Mouse (Mus musculus) heart, adult 2 months (tissue): ENCODE data around the gene Eif2b5. TPM values are rescaled to one million over a fixed set of nuclear protein-coding genes. Genes with fewer than 3 reads are reported as not detected.
"Not testable (repeated sequence)": the region's sequence is repeated elsewhere in the genome, so short reads cannot be mapped to it uniquely, and the experiment has no call there.

ENCODE experiments used
- DNase-seq, 2 experiments: peaks; one replicate each; pipeline ENCODE4 v3.0.0; 2021
- H3K27ac ChIP-seq: fragments of 200-600 bp; 2 replicates; pipeline ENCODE4 v1.8.1; 2022
- H3K27me3 ChIP-seq: fragments of 200-500 bp; 2 replicates; pipeline ENCODE4 v1.6.1; 2012; ENCODE audit warnings: mild to moderate bottlenecking, low read length, inconsistent platforms, mixed read lengths; ENCODE audit not compliant: control insufficient read depth, insufficient read depth
- H3K36me3 ChIP-seq: fragments of 200-500 bp; 2 replicates; pipeline ENCODE4 v1.6.1; 2012; ENCODE audit warnings: low read length, inconsistent platforms; ENCODE audit not compliant: control insufficient read depth, insufficient read depth
- H3K4me1 ChIP-seq: fragments of 200-500 bp; 2 replicates; pipeline ENCODE4 v1.6.1; 2011; ENCODE audit warnings: low read length; ENCODE audit not compliant: control insufficient read depth, insufficient read depth
- H3K4me3 ChIP-seq: fragments of 200-600 bp; 2 replicates; pipeline ENCODE4 v1.8.1; 2022
- H3K79me2 ChIP-seq: fragments of 200-500 bp; replicated peaks from 2 replicates; pipeline ENCODE4 v1.6.1; 2012; ENCODE audit warnings: mild to moderate bottlenecking, inconsistent platforms, low read length, moderate library complexity, mixed read lengths; ENCODE audit not compliant: control insufficient read depth, insufficient read depth
- H3K9ac ChIP-seq: fragments of 200-500 bp; 2 replicates; pipeline ENCODE4 v1.6.1; 2012; ENCODE audit warnings: low read depth, mild to moderate bottlenecking, control low read depth, inconsistent platforms, low read length, mixed read lengths
- CTCF ChIP-seq: fragments of 200-600 bp; IDR thresholded peaks from 2 replicates; pipeline ENCODE4 v1.8.1; 2022; ENCODE audit warnings: antibody characterized with exemption, mild to moderate bottlenecking, moderate library complexity
- EP300 ChIP-seq: fragments of 200-500 bp; IDR thresholded peaks from 2 replicates; pipeline ENCODE4 v1.6.1; 2011; ENCODE audit warnings: low read depth, low read length, control low read depth; ENCODE audit not compliant: insufficient read depth
- POLR2A ChIP-seq: fragments of 200-500 bp; IDR thresholded peaks from 2 replicates; pipeline ENCODE4 v1.6.1; 2011; ENCODE audit warnings: mild to moderate bottlenecking, low read depth, low read length, control low read depth; ENCODE audit not compliant: insufficient read depth
- WGBS: fragments of 180-500 bp; shearing (Covaris S2); methylation state at CpG from one replicate; pipeline ENCODE4 v1.1.7; 2018; 5-methylcytosine and 5-hydroxymethylcytosine counted together
- intact Hi-C: fragments of 180-260 bp; cut with DNase I; formaldehyde crosslinking; loops from one replicate; pipeline ENCODE4 v1.15.1; 2025
- long read RNA-seq: library from polyadenylated mRNA; stranded (forward); transcript quantifications from one replicate; pipeline ENCODE4 v2.0.0, GENCODE M21; 2021
- polyA plus RNA-seq: library from polyadenylated mRNA; depleted of rRNA; stranded (reverse); fragments of >200 nt; gene quantifications from 2 replicates; pipeline ENCODE4 v1.2.3, GENCODE M21; 2012; rRNA removed
- total RNA-seq, 2 experiments: library from RNA; stranded (reverse); gene quantifications; 2 replicates each; pipeline ENCODE4 v1.2.3; 2021

The Eif2b5 gene
- total RNA-seq (10 to 100 TPM; 49.9 to 60.1 TPM), polyA plus RNA-seq (26.0 and 40.5 TPM in 2 replicates)
- long read RNA-seq, transcript Eif2b5-201 (16 exons, 2,554 nt) = major isoform, 134 of 156 reads
- long read RNA-seq, partial matches to known transcripts = 12 of 156 reads
- long read RNA-seq, other reads (novel, unspliced or antisense) = 10 of 156 reads

DNA sequence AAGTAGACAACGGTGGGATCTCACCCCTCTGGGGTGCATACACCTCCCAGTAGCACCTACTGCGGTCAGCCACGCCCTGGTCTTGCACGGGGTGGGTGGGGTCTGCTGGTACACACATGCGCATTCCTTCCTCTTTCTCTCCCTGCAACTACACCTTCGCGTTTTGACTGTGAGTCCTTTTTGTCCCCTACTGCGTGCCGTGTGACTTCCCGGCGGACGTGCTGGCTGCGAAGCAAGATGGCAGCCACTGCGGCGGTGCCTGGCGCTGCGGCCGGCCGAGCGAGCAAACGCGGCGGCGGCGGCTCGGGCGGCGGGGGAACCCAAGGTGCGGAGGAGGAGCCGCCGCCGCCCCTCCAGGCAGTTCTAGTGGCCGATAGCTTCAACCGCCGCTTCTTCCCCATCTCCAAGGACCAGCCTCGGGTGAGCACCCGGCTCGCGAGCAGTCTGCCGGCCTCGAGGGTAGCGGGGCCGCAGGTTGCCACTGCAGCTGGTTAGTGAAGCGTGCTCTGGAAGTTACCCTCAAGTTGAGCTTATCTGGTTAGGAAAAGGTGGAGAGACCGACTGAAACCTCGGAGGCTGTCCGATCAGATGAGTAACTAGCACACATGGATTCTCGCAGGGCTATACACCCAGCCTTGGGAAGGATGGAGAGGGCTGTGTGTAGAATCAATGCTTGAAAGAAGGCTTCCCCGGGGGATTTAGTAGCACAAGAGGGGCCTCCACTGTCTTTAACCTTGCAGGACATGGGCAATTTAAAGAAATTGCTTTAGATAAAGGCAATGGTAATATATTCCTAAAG is at the start of gene Eif2b5:
TSS of gene Eif2b5 (plus strand) at position 141 of the 799 bp plus-strand sequence.
- peak; percentile 82 for TF ChIP-seq POLR2A
- TF ChIP-seq CTCF = peak; percentile 14; the same call in 1 of the 2 replicates
- TF ChIP-seq EP300 = peak; percentile 91
- intact Hi-C loops = loop anchor here (1.0 to 5.0 kb wide), 6 partner anchors 17 to 218 kb away; partner anchors contain the start of genes Abcc5, Abcf3, Alg3 and Ap2m1
- WGBS = under 1% methylated on average over 49 of the region's 49 CpGs
- Histone ChIP-seq H3K27ac (peak within 1 kb of the TSS; percentile 74), H3K4me1 (no peaks in the 10 kb centered on the region), H3K27me3 (no peaks in the 10 kb centered on the region), H3K79me2 (no peaks in the 10 kb centered on the region), H3K36me3 (no peaks in the 10 kb centered on the region; the same call in 1 of the 2 replicates), H3K9ac (peak within 1 kb of the TSS; percentile 75), H3K4me3 (peak within 1 kb of the TSS; percentile 93)
- DNase-seq = peak; percentile 95 to 97

DNA sequence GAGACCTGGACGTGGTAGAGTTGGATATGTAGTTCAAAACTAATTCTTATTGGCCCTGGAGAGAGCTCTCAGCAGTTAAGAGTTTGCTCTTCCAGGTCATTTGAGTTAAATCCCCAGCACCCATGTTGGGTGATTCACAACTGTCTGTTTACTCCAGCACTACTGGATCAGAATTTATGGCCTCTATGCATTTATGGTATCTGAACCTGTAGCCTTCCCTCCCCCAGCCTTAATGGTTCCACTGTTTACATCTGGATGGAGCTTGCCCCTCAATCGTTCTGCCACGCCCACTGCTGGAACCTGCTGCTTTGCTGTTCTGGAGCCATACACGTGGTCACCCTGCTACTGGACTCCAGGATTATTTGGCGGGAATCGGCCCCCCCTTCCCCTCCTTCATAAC is 46.8 kb upstream of the Eif2b5 start:
- Histone ChIP-seq H3K27me3 (no peaks in the 10 kb centered on the region), H3K36me3 (no peaks in the 10 kb centered on the region), H3K4me1 (no peaks in the 10 kb centered on the region), H3K79me2 (no peaks in the 10 kb centered on the region), H3K4me3 (no peak overlapping the region), H3K27ac (no peak overlapping the region), H3K9ac (no peak overlapping the region)
- intact Hi-C loops = no loop called here
- WGBS = 69% methylated on average over 6 of the region's 6 CpGs
- DNase-seq = no peak
- TF ChIP-seq EP300 = no peak
- no peak for TF ChIP-seq CTCF
- TF ChIP-seq POLR2A = no peak

DNA sequence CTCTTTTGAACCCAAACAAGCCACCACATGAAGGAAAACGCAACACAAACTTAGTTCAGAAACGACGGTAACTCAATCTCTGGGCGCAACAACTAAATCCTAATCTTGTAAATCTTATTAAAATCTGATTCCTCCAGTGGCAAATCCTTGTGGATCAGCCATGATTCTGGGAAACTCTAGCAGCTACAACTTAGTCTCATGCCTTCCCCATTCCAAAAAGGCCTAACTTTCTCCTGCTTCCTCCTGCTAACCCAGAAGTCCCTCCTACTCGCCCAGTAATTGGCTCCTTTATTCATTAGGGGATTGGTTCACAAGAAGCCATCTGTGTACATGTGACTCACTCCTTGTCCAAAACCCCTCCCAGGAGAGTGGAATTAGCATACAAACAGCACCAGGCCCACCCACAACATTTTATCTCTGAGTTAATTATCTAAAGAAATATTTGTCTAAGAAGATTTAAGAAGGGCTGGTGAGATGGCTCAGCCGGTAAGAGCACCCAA is 44.4 kb upstream of the Eif2b5 start:
- TF ChIP-seq EP300 (no peak), POLR2A (no peak), CTCF (no peak)
- Histone ChIP-seq H3K79me2 (no peaks in the 10 kb centered on the region), H3K4me1 (no peaks in the 10 kb centered on the region), H3K36me3 (no peaks in the 10 kb centered on the region), H3K27me3 (no peaks in the 10 kb centered on the region), H3K27ac (no peak overlapping the region), H3K9ac (no peak overlapping the region), H3K4me3 (no peak overlapping the region)
- intact Hi-C loops = no loop called here
- 92% methylated on average over 6 of the region's 6 CpGs for WGBS
- no peak for DNase-seq

DNA sequence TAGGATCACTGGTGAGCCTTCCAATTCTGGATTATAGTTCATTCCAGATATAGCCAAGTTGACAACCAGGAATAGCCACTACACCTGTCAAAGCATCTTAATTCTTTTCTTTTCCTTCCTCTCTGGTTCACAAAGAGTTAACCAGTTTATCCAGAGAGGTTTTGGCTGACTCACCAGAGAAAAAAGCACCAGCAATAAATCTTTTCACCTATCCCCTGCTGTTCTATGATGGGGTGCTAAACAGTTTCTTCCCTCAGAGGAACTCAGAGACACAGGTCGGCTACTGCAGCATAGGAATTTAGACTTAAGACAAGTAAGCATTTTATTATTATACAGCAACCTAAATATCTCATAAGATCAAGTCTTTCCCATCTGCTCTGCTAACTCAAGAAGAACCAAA is 42.5 kb upstream of the Eif2b5 start:
- intact Hi-C loops = no loop called here
- Histone ChIP-seq H3K4me3 (no peak overlapping the region), H3K36me3 (no peaks in the 10 kb centered on the region), H3K9ac (no peak overlapping the region), H3K79me2 (no peaks in the 10 kb centered on the region), H3K4me1 (no peaks in the 10 kb centered on the region), H3K27me3 (no peaks in the 10 kb centered on the region), H3K27ac (no peak overlapping the region)
- WGBS = 32% methylated on average over 1 of the region's 1 CpGs
- DNase-seq = no peak
- TF ChIP-seq POLR2A = no peak
- no peak for TF ChIP-seq EP300
- TF ChIP-seq CTCF = no peak

DNA sequence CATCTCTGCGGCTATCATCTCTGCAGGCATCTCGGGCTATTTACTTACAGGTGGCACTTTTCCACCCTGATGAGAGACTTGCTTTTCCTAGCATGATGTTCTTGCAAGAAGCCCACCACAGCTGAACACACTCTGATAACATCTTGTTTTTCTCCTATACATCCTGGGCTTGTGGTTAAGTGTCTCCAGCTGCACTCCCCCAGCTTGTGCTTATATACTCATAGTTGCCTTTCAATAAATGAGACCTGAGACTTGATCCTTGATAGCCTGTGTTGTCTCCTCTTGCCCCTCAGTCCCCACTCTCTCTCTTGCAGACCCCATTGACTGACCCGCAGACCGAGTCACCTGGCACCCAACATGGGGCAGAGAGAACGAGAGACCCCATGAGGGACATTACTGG is 39.9 kb upstream of the Eif2b5 start:
- WGBS = 88% methylated on average over 5 of the region's 5 CpGs
- H3K27ac ChIP-seq, intact Hi-C loops: not testable (repeated sequence)

DNA sequence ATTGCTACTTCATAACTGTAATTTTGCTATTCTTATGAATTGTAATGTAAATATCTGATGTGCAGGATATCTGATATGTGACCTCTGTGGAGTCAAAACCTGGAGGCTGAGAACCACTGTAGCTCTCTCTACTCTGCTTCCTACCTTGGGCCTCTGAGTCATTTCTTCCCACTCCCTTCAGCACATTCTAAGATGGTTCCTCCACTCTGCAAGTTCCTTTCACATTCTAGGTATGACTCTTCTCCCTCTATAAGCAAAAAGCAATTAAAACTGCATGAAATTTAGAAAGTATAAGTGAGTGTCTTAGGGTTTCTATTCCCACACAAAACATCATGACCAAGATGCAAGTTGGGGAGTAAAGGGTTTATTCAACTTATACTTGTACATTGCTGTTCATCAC is 33.9 kb upstream of the Eif2b5 start:
- Histone ChIP-seq H3K9ac (no peak overlapping the region), H3K79me2 (no peaks in the 10 kb centered on the region), H3K36me3 (no peaks in the 10 kb centered on the region), H3K4me1 (no peaks in the 10 kb centered on the region), H3K4me3 (no peak overlapping the region), H3K27me3 (no peaks in the 10 kb centered on the region), H3K27ac (no peak overlapping the region)
- intact Hi-C loops = no loop called here
- no peak for TF ChIP-seq CTCF
- no peak for TF ChIP-seq EP300
- no peak for TF ChIP-seq POLR2A
- DNase-seq = no peak

More for the DNA sequence above, 39.9 kb upstream of the Eif2b5 start:
- DNase-seq, H3K4me3 ChIP-seq, H3K36me3 ChIP-seq, H3K9ac ChIP-seq, H3K27me3 ChIP-seq, H3K4me1 ChIP-seq, H3K79me2 ChIP-seq: not testable (repeated sequence)
